Mouse (Mus musculus) induced T-regulatory cell, adult 2 months (primary cell): ENCODE data around the gene Lrrc4.
A peak's percentile ranks its signal among the peaks of the same experiment; 100 is the strongest.

Experiments
- DNase-seq: peaks from one replicate; pipeline ENCODE4 v3.0.0-alpha.2; 2012; ENCODE audit warnings: low read depth

Gene Lrrc4

GRCm38 (mm10) chr6:28669251-28669650 is 162.3 kb downstream of the Lrrc4 start:
- no peak for DNase-seq

- DNase-seq = no peak
Measured at GRCm38 (mm10) chr6:28667586-28667985, 164.0 kb downstream of the Lrrc4 start.

GRCm38 (mm10) chr6:28664716-28665115 is 166.8 kb downstream of the Lrrc4 start:
- DNase-seq = no peak

- DNase-seq = no peak
Measured at GRCm38 (mm10) chr6:28663670-28664069, 167.9 kb downstream of the Lrrc4 start.

GRCm38 (mm10) chr6:28663004-28663403 is 168.5 kb downstream of the Lrrc4 start:
- DNase-seq = no peak

- no peak for DNase-seq
Measured at GRCm38 (mm10) chr6:28656511-28656910, 175.0 kb downstream of the Lrrc4 start.

GRCm38 (mm10) chr6:28645231-28645630 is 186.3 kb downstream of the Lrrc4 start:
- no peak for DNase-seq

- no peak for DNase-seq
Measured at GRCm38 (mm10) chr6:28642909-28643308, 188.6 kb downstream of the Lrrc4 start.

GRCm38 (mm10) chr6:28640088-28640487 is 191.5 kb downstream of the Lrrc4 start:
- DNase-seq = no peak

GRCm38 (mm10) chr6:28635531-28636348 is 195.8 kb downstream of the Lrrc4 start:
- no peak for DNase-seq

- DNase-seq = no peak
Measured at GRCm38 (mm10) chr6:28635092-28635491, 196.5 kb downstream of the Lrrc4 start.

- no peak for DNase-seq
Measured at GRCm38 (mm10) chr6:28633656-28634055, 197.9 kb downstream of the Lrrc4 start.

- DNase-seq = no peak
Measured at GRCm38 (mm10) chr6:28633120-28633519, 198.4 kb downstream of the Lrrc4 start.

GRCm38 (mm10) chr6:28630926-28631325 is 200.6 kb downstream of the Lrrc4 start:
- no peak for DNase-seq

GRCm38 (mm10) chr6:28629866-28630265 is 201.7 kb downstream of the Lrrc4 start:
- no peak for DNase-seq

GRCm38 (mm10) chr6:28628408-28628807 is 203.1 kb downstream of the Lrrc4 start:
- no peak for DNase-seq

GRCm38 (mm10) chr6:28622963-28623362 is 208.6 kb downstream of the Lrrc4 start:
- no peak for DNase-seq

GRCm38 (mm10) chr6:28622522-28622921 is 209.0 kb downstream of the Lrrc4 start:
- DNase-seq = no peak

- no peak for DNase-seq
Measured at GRCm38 (mm10) chr6:28621961-28622360, 209.6 kb downstream of the Lrrc4 start.

- DNase-seq = no peak
Measured at GRCm38 (mm10) chr6:28621431-28621830, 210.1 kb downstream of the Lrrc4 start.

GRCm38 (mm10) chr6:28618751-28619153 is 212.8 kb downstream of the Lrrc4 start:
- peak; percentile 10 for DNase-seq

- DNase-seq = no peak
Measured at GRCm38 (mm10) chr6:28618299-28618698, 213.2 kb downstream of the Lrrc4 start.

GRCm38 (mm10) chr6:28615966-28616365 is 215.6 kb downstream of the Lrrc4 start:
- no peak for DNase-seq

- DNase-seq = no peak
Measured at GRCm38 (mm10) chr6:28615408-28615807, 216.1 kb downstream of the Lrrc4 start.
